Mouse (Mus musculus): ENCODE results near the gene Gm12789. TPM values are rescaled to one million over a fixed set of nuclear protein-coding genes. Genes with fewer than 3 reads are reported as not detected.
"Not testable (repeated sequence)": the region's sequence is repeated elsewhere in the genome, so short reads cannot be mapped to it uniquely, and the experiment has no call there.

The Gm12789 gene
- not detected in 2 replicates for polyA plus RNA-seq (2014; fragmentation: Nextera tagmentation; extraction: Ambion mirVana)

DNA sequence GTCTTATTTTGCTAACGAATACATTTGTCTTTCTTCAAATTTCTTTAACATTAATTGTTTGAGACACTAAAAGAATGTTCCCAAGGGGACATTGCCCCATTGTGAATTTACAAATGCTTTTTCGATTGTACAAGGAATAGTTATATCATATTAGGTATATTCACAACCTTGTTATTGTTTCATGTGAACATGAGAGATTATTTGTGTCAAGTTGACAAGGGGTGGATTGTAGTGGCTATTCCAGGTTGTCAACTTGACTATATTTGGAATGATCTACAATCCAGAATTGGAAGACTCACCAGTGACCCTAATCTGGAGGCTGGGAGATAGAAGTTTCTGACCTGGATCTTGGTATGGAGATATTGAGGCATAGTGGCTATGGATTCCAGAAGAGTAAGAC lies at the start of gene Gm12789:
Gene Gm12789, plus strand, starts transcription at position 301 of the 400 bp plus-strand sequence.
- H3K36me3 ChIP-seq (ENCODE audit: control insufficient read depth, insufficient read depth, low read length); H3K27me3 ChIP-seq (ENCODE audit: control insufficient read depth, insufficient read depth, low read length); H3K4me3 ChIP-seq (ENCODE audit: low read depth, low read length); H3K27ac ChIP-seq (ENCODE audit: low read depth, low read length); H3K9me3 ChIP-seq (ENCODE audit: control insufficient read depth, low read length); ATAC-seq (replicated peaks; ENCODE audit: low FRiP score); H3K4me1 ChIP-seq (replicated peaks; ENCODE audit: control insufficient read depth, insufficient read depth, low read length); DNase-seq (ENCODE audit: low spot score); H3K9ac ChIP-seq (ENCODE audit: low read length); H3K4me2 ChIP-seq (ENCODE audit: low read depth, low read length, severe bottlenecking): not testable (repeated sequence)
- WGBS: 79% methylated on average over 2 of the region's 2 CpGs

- not testable (repeated sequence) for H3K4me2 ChIP-seq (ENCODE audit: low read depth, low read length, severe bottlenecking); H3K27ac ChIP-seq (ENCODE audit: low read depth, low read length); ATAC-seq (replicated peaks; ENCODE audit: low FRiP score); H3K4me3 ChIP-seq (ENCODE audit: low read depth, low read length); H3K27me3 ChIP-seq (ENCODE audit: control insufficient read depth, insufficient read depth, low read length); H3K9me3 ChIP-seq (ENCODE audit: control insufficient read depth, low read length); DNase-seq (ENCODE audit: low spot score); H3K36me3 ChIP-seq (ENCODE audit: control insufficient read depth, insufficient read depth, low read length); H3K4me1 ChIP-seq (replicated peaks; ENCODE audit: control insufficient read depth, insufficient read depth, low read length); H3K9ac ChIP-seq (ENCODE audit: low read length)
- WGBS: 86% methylated on average over 1 of the region's 2 CpGs
Observed at GRCm38 (mm10) chr4:101940107-101940506, 46.3 kb upstream of the Gm12789 start, which contains the start of gene Gm12794. Gm12794 (plus strand) TSS chr4:101940407.

DNA sequence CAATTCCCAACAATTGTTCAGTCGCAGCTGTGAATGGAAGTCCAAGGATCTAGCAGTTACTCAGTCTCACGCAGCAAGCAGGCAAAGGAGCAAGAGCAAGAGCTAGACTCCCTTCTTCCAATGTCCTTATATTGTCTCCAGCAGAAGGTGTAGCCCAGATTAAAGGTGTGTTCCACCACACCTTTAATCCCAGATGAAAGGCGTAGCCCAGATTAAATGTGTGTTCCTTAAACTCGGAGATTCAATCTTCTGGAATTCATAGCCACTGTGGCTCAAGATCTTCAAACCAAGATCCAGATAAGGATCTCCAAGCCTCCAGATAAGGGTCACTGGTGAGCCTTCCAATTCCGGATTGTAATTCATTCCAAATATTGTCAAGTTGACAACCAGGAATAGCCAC lies 5.5 kb upstream of the Gm12789 start, which contains the start of gene Gm12790:
Gene Gm12790, minus strand, starts transcription at position 101 of the 400 bp plus-strand sequence.
- not testable (repeated sequence) for H3K4me2 ChIP-seq (ENCODE audit: low read depth, low read length, severe bottlenecking); DNase-seq (ENCODE audit: low spot score); H3K4me1 ChIP-seq (replicated peaks; ENCODE audit: control insufficient read depth, insufficient read depth, low read length); H3K27ac ChIP-seq (ENCODE audit: low read depth, low read length); H3K36me3 ChIP-seq (ENCODE audit: control insufficient read depth, insufficient read depth, low read length); H3K9me3 ChIP-seq (ENCODE audit: control insufficient read depth, low read length); H3K9ac ChIP-seq (ENCODE audit: low read length); ATAC-seq (replicated peaks; ENCODE audit: low FRiP score); H3K27me3 ChIP-seq (ENCODE audit: control insufficient read depth, insufficient read depth, low read length); H3K4me3 ChIP-seq (ENCODE audit: low read depth, low read length)
- WGBS: 100% methylated on average over 1 of the region's 5 CpGs

- H3K27me3 ChIP-seq (ENCODE audit: control insufficient read depth, insufficient read depth, low read length): no peaks in the 10 kb centered on the region
- H3K4me2 ChIP-seq (ENCODE audit: low read depth, low read length, severe bottlenecking): no peak overlapping the region
- no peak overlapping the region for H3K9ac ChIP-seq (ENCODE audit: low read length)
- 88% methylated on average over 5 of the region's 5 CpGs for WGBS
- ATAC-seq (replicated peaks; ENCODE audit: low FRiP score) (no peak), DNase-seq (ENCODE audit: low spot score) (no peak)
- H3K36me3 ChIP-seq (ENCODE audit: control insufficient read depth, insufficient read depth, low read length): no peaks in the 10 kb centered on the region
- H3K4me3 ChIP-seq (ENCODE audit: low read depth, low read length): no peak overlapping the region
- no peak overlapping the region for H3K27ac ChIP-seq (ENCODE audit: low read depth, low read length)
- no peaks in the 10 kb centered on the region for H3K4me1 ChIP-seq (replicated peaks; ENCODE audit: control insufficient read depth, insufficient read depth, low read length)
- H3K9me3 ChIP-seq (ENCODE audit: control insufficient read depth, low read length): no peaks in the 10 kb centered on the region
Observed at GRCm38 (mm10) chr4:101985678-101986077, 748 bp upstream of the Gm12789 start.

- no peak overlapping the region for H3K9ac ChIP-seq (ENCODE audit: low read length)
- no peak for ATAC-seq (replicated peaks; ENCODE audit: low FRiP score)
- H3K36me3 ChIP-seq (ENCODE audit: control insufficient read depth, insufficient read depth, low read length): no peaks in the 10 kb centered on the region
- H3K9me3 ChIP-seq (ENCODE audit: control insufficient read depth, low read length): no peaks in the 10 kb centered on the region
- H3K4me2 ChIP-seq (ENCODE audit: low read depth, low read length, severe bottlenecking): no peak overlapping the region
- H3K4me3 ChIP-seq (ENCODE audit: low read depth, low read length): no peak overlapping the region
- no peaks in the 10 kb centered on the region for H3K27me3 ChIP-seq (ENCODE audit: control insufficient read depth, insufficient read depth, low read length)
- DNase-seq (ENCODE audit: low spot score): no peak
- WGBS: 95% methylated on average over 5 of the region's 5 CpGs
- H3K27ac ChIP-seq (ENCODE audit: low read depth, low read length): no peak overlapping the region
- H3K4me1 ChIP-seq (replicated peaks; ENCODE audit: control insufficient read depth, insufficient read depth, low read length): no peaks in the 10 kb centered on the region
Observed at GRCm38 (mm10) chr4:101997426-101997825, 11.0 kb downstream of the Gm12789 start.

DNA sequence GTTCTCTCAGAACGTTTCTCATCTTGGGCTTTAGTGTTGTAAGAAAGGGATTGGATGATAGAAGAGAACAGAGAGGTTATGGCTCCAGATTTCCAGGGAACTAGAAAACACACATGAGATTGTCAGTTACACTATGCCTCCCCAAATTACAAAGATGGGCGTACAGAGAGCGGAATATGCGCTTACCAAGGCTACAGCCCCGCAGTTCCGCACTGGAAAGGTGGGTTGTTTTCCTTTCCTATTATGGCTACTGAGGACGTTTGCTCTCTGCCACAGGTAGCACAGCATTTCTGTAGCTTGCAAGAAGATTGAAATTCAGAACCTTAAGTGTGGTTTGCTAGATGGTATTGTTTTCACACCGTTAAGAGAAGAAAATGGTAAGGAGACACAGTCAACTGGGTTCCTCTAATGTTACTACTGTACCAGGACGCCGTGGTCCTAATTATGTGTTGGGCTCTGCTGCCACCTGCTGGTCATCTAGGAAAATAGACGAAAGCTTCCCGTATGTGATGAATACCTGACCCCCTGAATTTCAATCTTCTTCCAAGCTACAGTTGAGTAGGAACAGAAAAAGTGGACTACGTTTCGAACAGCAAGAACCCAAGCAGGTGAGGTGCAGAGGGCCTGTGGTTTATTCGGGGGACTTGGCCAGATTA lies 12.0 kb downstream of the Gm12789 start:
- H3K36me3 ChIP-seq (ENCODE audit: control insufficient read depth, insufficient read depth, low read length): no peaks in the 10 kb centered on the region
- no peaks in the 10 kb centered on the region for H3K9me3 ChIP-seq (ENCODE audit: control insufficient read depth, low read length)
- WGBS: 41% methylated on average over 15 of the region's 15 CpGs
- H3K4me2 ChIP-seq (ENCODE audit: low read depth, low read length, severe bottlenecking): no peak overlapping the region
- no peak overlapping the region for H3K4me3 ChIP-seq (ENCODE audit: low read depth, low read length)
- H3K27ac ChIP-seq (ENCODE audit: low read depth, low read length): no peak overlapping the region
- no peaks in the 10 kb centered on the region for H3K27me3 ChIP-seq (ENCODE audit: control insufficient read depth, insufficient read depth, low read length)
- H3K4me1 ChIP-seq (replicated peaks; ENCODE audit: control insufficient read depth, insufficient read depth, low read length): no peaks in the 10 kb centered on the region
- H3K9ac ChIP-seq (ENCODE audit: low read length): no peak overlapping the region
- DNase-seq (ENCODE audit: low spot score): peak; percentile 85
- peak; percentile 60; the same call in 1 of the 2 replicates for ATAC-seq (replicated peaks; ENCODE audit: low FRiP score)

DNA sequence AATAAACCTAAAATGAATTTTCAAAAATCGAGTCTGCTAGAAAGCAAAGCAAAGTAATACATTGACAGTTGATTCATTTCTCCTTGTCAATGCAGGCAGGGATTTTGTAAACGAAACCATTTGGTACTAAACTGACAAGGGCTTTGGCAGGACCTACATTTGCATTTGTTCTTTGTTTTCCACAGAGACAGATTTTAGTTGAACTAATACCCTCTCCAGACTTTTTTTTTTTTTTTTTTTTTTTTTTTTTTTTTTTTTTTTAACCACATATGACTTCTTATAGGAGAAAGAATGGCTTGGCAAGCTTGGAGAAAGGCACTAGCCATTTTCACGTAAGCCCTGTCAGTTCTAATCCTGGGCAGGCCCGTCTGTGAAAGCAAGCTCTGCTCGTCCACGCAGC lies 40.2 kb downstream of the Gm12789 start:
- H3K36me3 ChIP-seq (ENCODE audit: control insufficient read depth, insufficient read depth, low read length): no peaks in the 10 kb centered on the region
- H3K27me3 ChIP-seq (ENCODE audit: control insufficient read depth, insufficient read depth, low read length): no peaks in the 10 kb centered on the region
- no peak overlapping the region for H3K9ac ChIP-seq (ENCODE audit: low read length)
- no peak overlapping the region for H3K4me2 ChIP-seq (ENCODE audit: low read depth, low read length, severe bottlenecking)
- no peak overlapping the region for H3K4me3 ChIP-seq (ENCODE audit: low read depth, low read length)
- H3K4me1 ChIP-seq (replicated peaks; ENCODE audit: control insufficient read depth, insufficient read depth, low read length): no peaks in the 10 kb centered on the region
- 87% methylated on average over 6 of the region's 6 CpGs for WGBS
- DNase-seq (ENCODE audit: low spot score): no peak
- no peak overlapping the region for H3K27ac ChIP-seq (ENCODE audit: low read depth, low read length)
- H3K9me3 ChIP-seq (ENCODE audit: control insufficient read depth, low read length): no peaks in the 10 kb centered on the region
- no peak for ATAC-seq (replicated peaks; ENCODE audit: low FRiP score)
